Mouse (Mus musculus) liver, embryonic 11.5 days (tissue): ENCODE measurements around the gene Ebf4. TPM values are rescaled to one million over a fixed set of nuclear protein-coding genes. Genes with fewer than 3 reads are reported as not detected.

ENCODE experiments used
- ATAC-seq: fragments of 200-750 bp; cut with Nextera tagmentation; replicated peaks from 2 replicates; pipeline ENCODE4 v1.8.0; 2017; ENCODE audit warnings: moderate number of reproducible peaks, mild to moderate bottlenecking, moderate TSS enrichment, moderate library complexity; ENCODE audit not compliant: low FRiP score
- DNase-seq: peaks from one replicate; pipeline ENCODE4 v3.0.0-alpha.2; 2017; ENCODE audit warnings: low spot score
- H3K27ac ChIP-seq: fragments of 300-500 bp; sonication (generic); 2 replicates; pipeline ENCODE4 v1.5.1; 2014; ENCODE audit warnings: mild to moderate bottlenecking, low read depth, low read length, control low read depth
- H3K27me3 ChIP-seq: fragments of 300-500 bp; sonication (generic); replicated peaks from 2 replicates; pipeline ENCODE4 v1.6.1; 2014; ENCODE audit warnings: low read length, mixed read lengths; ENCODE audit not compliant: control insufficient read depth, insufficient read depth
- H3K36me3 ChIP-seq: fragments of 300-500 bp; sonication (generic); 2 replicates; pipeline ENCODE4 v1.6.1; 2014; ENCODE audit warnings: mild to moderate bottlenecking, low read length, moderate library complexity, mixed read lengths; ENCODE audit not compliant: control insufficient read depth, insufficient read depth
- H3K4me1 ChIP-seq: fragments of 300-500 bp; sonication (generic); replicated peaks from 2 replicates; pipeline ENCODE4 v1.6.1; 2014; ENCODE audit warnings: low read length, mixed read lengths; ENCODE audit not compliant: control insufficient read depth, insufficient read depth
- H3K4me2 ChIP-seq: fragments of 300-500 bp; sonication (generic); 2 replicates; pipeline ENCODE4 v1.6.1; 2014; ENCODE audit warnings: mild to moderate bottlenecking, control low read depth, moderate library complexity
- H3K4me3 ChIP-seq: fragments of 300-500 bp; sonication (generic); 2 replicates; pipeline ENCODE4 v1.5.1; 2014; ENCODE audit warnings: low read depth, low read length, control low read depth
- H3K9ac ChIP-seq: fragments of 300-500 bp; sonication (generic); 2 replicates; pipeline ENCODE4 v1.6.1; 2014; ENCODE audit warnings: low read depth, low read length, control low read depth
- H3K9me3 ChIP-seq: fragments of 300-500 bp; sonication (generic); 2 replicates; pipeline ENCODE4 v1.6.1; 2016; ENCODE audit warnings: low read length, inconsistent platforms, mixed read lengths; ENCODE audit not compliant: control insufficient read depth
- whole genome bisulfite sequencing: fragments of 180-500 bp; shearing (Covaris S2); extraction: QIAGEN DNeasy Blood & Tissue Kit; methylation state at CpG from one replicate; pipeline ENCODE4 v1.1.7; 2014; 5-methylcytosine and 5-hydroxymethylcytosine counted together
- polyA plus RNA-seq: library from polyadenylated mRNA; unstranded; fragments of >200 nt; fragmentation: Nextera tagmentation; extraction: Ambion mirVana; gene quantifications from 2 replicates; pipeline ENCODE4 v1.2.1, GENCODE M21; 2014

The Ebf4 gene
- polyA plus RNA-seq, result 0.78 and 0.81 TPM in 2 replicates

GRCm38 (mm10) chr2:130294936-130295277, at the start of gene Ebf4:
Gene Ebf4 (plus strand): TSS chr2:130295169.
- DNase-seq, result peak; percentile 64
- Histone ChIP-seq H3K4me1 (peaks cover 7% of the 10 kb centered on the region), H3K27ac (no peak within 1 kb of the TSS), H3K4me3 (peak within 1 kb of the TSS; percentile 71), H3K36me3 (no peaks in the 10 kb centered on the region), H3K4me2 (peak within 1 kb of the TSS; percentile 67), H3K9ac (peak within 1 kb of the TSS; percentile 61), H3K9me3 (no peaks in the 10 kb centered on the region), H3K27me3 (peaks cover 70% of the 10 kb centered on the region)
- WGBS, result under 1% methylated on average over 39 of the region's 39 CpGs
- peak; percentile 53; the same call in 1 of the 2 replicates for ATAC-seq

DNA sequence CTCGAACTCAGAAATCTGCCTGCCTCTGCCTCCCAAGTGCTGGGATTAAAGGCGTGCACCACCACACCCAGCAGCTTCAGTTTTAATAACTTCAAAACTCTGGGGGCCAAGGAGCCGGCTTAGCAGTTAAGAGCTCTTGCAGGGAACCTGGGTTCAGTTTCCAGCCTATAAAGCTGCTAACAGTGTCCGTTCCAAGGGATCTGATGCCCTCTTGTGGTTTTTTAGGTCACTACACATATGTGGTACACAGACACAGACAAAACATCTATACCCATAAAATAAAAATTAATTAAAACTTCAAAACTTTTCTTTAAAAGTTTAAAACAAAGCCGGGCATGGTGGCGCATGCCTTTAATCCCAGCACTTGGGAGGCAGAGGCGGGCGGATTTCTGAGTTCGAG, 48.1 kb upstream of the Ebf4 start:
- no peak for ATAC-seq
- Histone ChIP-seq H3K4me3 (no peak overlapping the region), H3K4me1 (peaks cover 8% of the 10 kb centered on the region), H3K9me3 (no peaks in the 10 kb centered on the region), H3K4me2 (no peak overlapping the region), H3K36me3 (no peaks in the 10 kb centered on the region), H3K27ac (no peak overlapping the region), H3K9ac (no peak overlapping the region), H3K27me3 (no peaks in the 10 kb centered on the region)
- DNase-seq, result no peak
- 42% methylated on average over 9 of the region's 9 CpGs for WGBS

GRCm38 (mm10) chr2:130248226-130248625, 46.7 kb upstream of the Ebf4 start:
- Histone ChIP-seq H3K9ac (peak overlapping the region; percentile 25; the same call in 1 of the 2 replicates), H3K4me3 (no peak overlapping the region), H3K9me3 (no peaks in the 10 kb centered on the region), H3K4me2 (peak overlapping the region; percentile 4; the same call in 1 of the 2 replicates), H3K36me3 (no peaks in the 10 kb centered on the region), H3K4me1 (peaks cover 8% of the 10 kb centered on the region), H3K27ac (no peak overlapping the region), H3K27me3 (no peaks in the 10 kb centered on the region)
- peak; percentile 91 for ATAC-seq
- no peak for DNase-seq
- 56% methylated on average over 7 of the region's 7 CpGs for WGBS

- no peak overlapping the region for H3K4me2 ChIP-seq
- 61% methylated on average over 4 of the region's 4 CpGs for WGBS
- DNase-seq, result no peak
Observed at GRCm38 (mm10) chr2:130256762-130257161, 38.2 kb upstream of the Ebf4 start.

DNA sequence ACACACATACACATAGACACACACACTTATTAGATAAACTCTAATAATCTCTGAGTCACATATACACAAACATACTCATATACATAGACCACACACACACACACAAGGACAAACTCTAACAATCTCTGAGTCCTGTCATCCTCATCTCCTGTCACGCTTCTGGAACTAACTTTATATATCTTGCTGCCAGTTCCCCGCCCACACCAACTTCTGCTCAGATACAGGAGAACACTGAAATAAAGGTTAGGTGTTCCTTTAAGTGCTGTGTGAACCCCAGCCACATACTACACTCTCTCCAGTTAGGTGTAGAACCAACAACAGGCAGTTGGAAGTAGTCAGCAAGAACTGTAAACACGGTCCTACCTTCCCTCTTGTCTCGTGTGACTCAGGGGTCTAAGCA, 34.1 kb upstream of the Ebf4 start:
- Histone ChIP-seq H3K9me3 (no peaks in the 10 kb centered on the region), H3K4me3 (no peak overlapping the region), H3K9ac (no peak overlapping the region), H3K36me3 (no peaks in the 10 kb centered on the region), H3K27ac (no peak overlapping the region), H3K4me2 (no peak overlapping the region), H3K4me1 (peaks cover 24% of the 10 kb centered on the region), H3K27me3 (no peaks in the 10 kb centered on the region)
- no peak for DNase-seq
- 65% methylated on average over 4 of the region's 4 CpGs for WGBS
- ATAC-seq, result no peak

More at GRCm38 (mm10) chr2:130256762-130257161, 38.2 kb upstream of the Ebf4 start:
- no peak for ATAC-seq
- no peak overlapping the region for H3K4me3 ChIP-seq
- H3K4me1 ChIP-seq, result peaks cover 9% of the 10 kb centered on the region
- no peaks in the 10 kb centered on the region for H3K27me3 ChIP-seq
- no peaks in the 10 kb centered on the region for H3K9me3 ChIP-seq
- H3K9ac ChIP-seq, result no peak overlapping the region
- H3K36me3 ChIP-seq, result no peaks in the 10 kb centered on the region
- no peak overlapping the region for H3K27ac ChIP-seq

DNA sequence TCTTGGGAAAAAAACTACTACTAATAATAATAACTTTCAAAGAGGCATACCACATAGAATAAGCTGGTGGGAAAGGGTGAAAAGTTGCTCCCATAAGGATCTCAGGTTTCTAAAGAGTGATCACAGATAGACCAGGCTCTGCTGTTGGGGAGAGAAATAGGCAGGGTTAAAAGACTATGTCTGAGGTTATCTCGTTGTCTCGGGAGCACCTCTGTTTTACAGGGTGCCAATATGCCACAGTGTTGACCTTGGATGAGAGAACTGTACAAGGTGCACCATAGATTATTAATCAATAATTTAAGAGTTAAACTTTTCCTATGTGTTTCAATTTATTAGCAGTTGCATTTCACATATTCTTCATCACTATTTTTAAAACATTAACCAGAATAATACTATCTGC, 33.1 kb upstream of the Ebf4 start:
- peak overlapping the region; percentile 17; the same call in 1 of the 2 replicates for H3K27ac ChIP-seq

DNA sequence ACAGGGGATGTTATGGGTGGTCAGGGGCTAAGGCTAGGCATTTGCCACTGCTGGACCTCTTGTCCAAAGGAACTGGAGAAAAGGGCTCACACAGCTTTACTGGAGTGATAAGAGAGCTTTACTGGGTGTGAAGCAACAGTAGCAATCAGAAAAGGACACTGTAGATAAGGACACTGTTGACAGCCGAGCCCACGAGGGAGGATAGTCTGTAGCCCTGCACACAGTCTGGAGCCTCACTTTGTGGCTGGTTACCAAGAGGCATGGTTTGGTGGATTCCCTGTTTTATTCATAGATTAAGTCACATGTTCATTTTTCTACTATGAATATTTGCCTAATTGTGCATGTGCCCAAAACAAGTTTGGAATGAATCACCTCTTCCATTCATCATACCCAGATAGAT, 32.6 kb upstream of the Ebf4 start:
- WGBS, result 15% methylated on average over 2 of the region's 2 CpGs
- 0 out of 2 replicates have a peak overlapping the region, but pooled peaks have one; percentile 10 for H3K4me3 ChIP-seq
- peak overlapping the region; percentile 33 for H3K4me2 ChIP-seq
- ATAC-seq (peak; percentile 90), DNase-seq (no peak)
- H3K27ac ChIP-seq, result 0 out of 2 replicates have a peak overlapping the region, but pooled peaks have one; percentile 13
- no peaks in the 10 kb centered on the region for H3K36me3 ChIP-seq
- peaks cover 24% of the 10 kb centered on the region for H3K4me1 ChIP-seq
- H3K9ac ChIP-seq, result no peak overlapping the region
- no peaks in the 10 kb centered on the region for H3K27me3 ChIP-seq
- no peaks in the 10 kb centered on the region for H3K9me3 ChIP-seq

More for the DNA sequence above, 33.1 kb upstream of the Ebf4 start:
- H3K27me3 ChIP-seq, result no peaks in the 10 kb centered on the region
- no peak overlapping the region; the same call in 1 of the 2 replicates for H3K9ac ChIP-seq
- H3K4me1 ChIP-seq, result peaks cover 24% of the 10 kb centered on the region
- no peak for DNase-seq
- no peak overlapping the region for H3K4me3 ChIP-seq
- no peaks in the 10 kb centered on the region for H3K9me3 ChIP-seq
- WGBS, result 54% methylated on average over 2 of the region's 2 CpGs
- no peaks in the 10 kb centered on the region for H3K36me3 ChIP-seq
- ATAC-seq, result peak; percentile 48; the same call in 1 of the 2 replicates
- peak overlapping the region; percentile 33 for H3K4me2 ChIP-seq

GRCm38 (mm10) chr2:130265520-130265919, 29.4 kb upstream of the Ebf4 start:
- Histone ChIP-seq H3K27me3 (no peaks in the 10 kb centered on the region), H3K4me2 (peak overlapping the region; percentile 46), H3K36me3 (no peaks in the 10 kb centered on the region), H3K27ac (no peak overlapping the region), H3K4me3 (peak overlapping the region; percentile 33; the same call in 1 of the 2 replicates), H3K9me3 (no peaks in the 10 kb centered on the region), H3K4me1 (peaks cover 27% of the 10 kb centered on the region), H3K9ac (peak overlapping the region; percentile 20; the same call in 1 of the 2 replicates)
- ATAC-seq (peak; percentile 76), DNase-seq (no peak)
- WGBS, result 61% methylated on average over 1 of the region's 1 CpGs

- WGBS, result 65% methylated on average over 7 of the region's 7 CpGs
- H3K9me3 ChIP-seq, result no peaks in the 10 kb centered on the region
Observed at GRCm38 (mm10) chr2:130268074-130268473, 26.9 kb upstream of the Ebf4 start.

More at GRCm38 (mm10) chr2:130268074-130268473, 26.9 kb upstream of the Ebf4 start:
- Histone ChIP-seq H3K4me1 (peaks cover 8% of the 10 kb centered on the region), H3K9ac (no peak overlapping the region), H3K36me3 (no peaks in the 10 kb centered on the region), H3K27me3 (no peaks in the 10 kb centered on the region), H3K27ac (no peak overlapping the region), H3K4me2 (no peak overlapping the region), H3K4me3 (no peak overlapping the region)
- ATAC-seq (no peak), DNase-seq (no peak)
